In the genomic region with DNA sequence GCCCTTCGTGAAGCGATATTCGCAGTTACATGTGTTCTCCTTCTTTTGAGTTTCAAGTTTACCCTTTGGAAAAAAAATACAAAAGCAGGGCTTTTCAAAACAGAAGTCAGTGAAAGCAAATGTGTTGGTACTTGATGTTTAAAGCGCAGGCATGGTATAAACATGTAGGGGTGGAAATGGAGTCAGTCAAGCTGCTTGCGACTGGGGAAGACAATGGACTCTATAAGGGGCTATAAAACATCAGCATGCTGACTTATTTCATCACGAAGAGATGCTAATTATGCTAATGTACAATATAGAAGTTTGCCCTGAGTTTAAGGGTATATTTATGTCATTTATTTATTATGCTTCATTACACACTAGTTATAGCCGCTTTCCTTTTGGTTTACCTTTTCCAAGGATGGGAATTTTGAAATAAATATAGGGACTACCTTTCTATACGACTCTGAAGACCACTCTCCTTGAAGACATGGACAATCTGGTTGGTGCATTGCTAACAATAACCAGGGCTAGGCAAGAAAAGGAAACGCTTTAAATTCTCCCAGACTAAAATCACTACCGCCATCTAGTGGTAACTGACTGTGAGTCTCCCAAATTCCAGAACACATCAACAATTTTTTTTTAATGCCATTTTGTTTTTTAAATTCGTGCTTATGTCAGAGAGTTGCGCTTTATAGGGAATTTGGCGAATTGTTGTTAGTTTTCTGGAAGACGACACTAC, we compare ENCODE assay signal across 7 mouse cellular contexts.
DNase-seq lines count a peak whose midpoint lies in the region; TF ChIP-seq lines count a peak whose summit lies in the region.

No protein-coding gene starts in this region.

- no peak overlapping the region for H3K9ac ChIP-seq in MEL (ENCODE audit: control insufficient read depth, low read depth, low read length, poor library complexity, severe bottlenecking)

- intact Hi-C loops in gastrocnemius, postnatal 36 days (cut with DNase I), result loop anchor here (10.0 kb wide), 1 partner anchor 321 kb away; no protein-coding TSS in a partner anchor

- no peaks in the 10 kb centered on the region for H3K79me2 ChIP-seq in MEL (ENCODE audit: control insufficient read depth, insufficient read depth, low read length, poor library complexity)

- H3K27me3 ChIP-seq in MEL (ENCODE audit: control insufficient read depth in 1 of 2, insufficient read depth in 2 of 2, low read length in 2 of 2), result no peaks in the 10 kb centered on the region

- peak; percentile 38 for DNase-seq in layer of hippocampus, adult 11-12 months (ENCODE audit: low spot score)
- no peak for DNase-seq in layer of hippocampus, postnatal 10 days (ENCODE audit: low spot score in 2 of 2)
- peak; percentile 57 for DNase-seq in MEL (ENCODE audit: low read depth, low spot score)
- DNase-seq in brain, embryonic 18.5 days (ENCODE audit: low read depth, low spot score), result peak; percentile 64
- peak; percentile 1 for DNase-seq in large intestine, adult 2 months (ENCODE audit: low read depth, low spot score)
- no peak for DNase-seq in gastrocnemius, postnatal 36 days
- no peak for DNase-seq in urinary bladder, postnatal 4 days (ENCODE audit: low spot score in 2 of 2)

- TF ChIP-seq EP300 in MEL (IDR thresholded peaks at IDR 0.05; ENCODE audit: low read depth in 1 of 2, low read length in 2 of 2), result no peak

- TF ChIP-seq POLR2A in MEL (IDR thresholded peaks at IDR 0.05; ENCODE audit: control insufficient read depth in 1 of 2, insufficient read depth in 1 of 2, low read depth in 1 of 2, low read length in 2 of 2, poor library complexity in 1 of 2), result no peak

- no peak overlapping the region for H3K4me3 ChIP-seq in MEL (ENCODE audit: control insufficient read depth in 1 of 2, insufficient read depth in 1 of 2, low read depth in 2 of 2, low read length in 2 of 2)

- H3K9me3 ChIP-seq in MEL (replicated peaks; ENCODE audit: insufficient read depth, low read length), result no peaks in the 10 kb centered on the region

- H3K27ac ChIP-seq in MEL (ENCODE audit: control insufficient read depth, low read depth, low read length), result no peak overlapping the region

- no peaks in the 10 kb centered on the region; a peak in 1 of 4 replicates for H3K4me1 ChIP-seq in MEL (ENCODE audit: control insufficient read depth in 1 of 2, insufficient read depth in 2 of 2, low read length in 2 of 2)

- 50% methylated on average over 14 of the region's 14 CpGs for WGBS in large intestine, adult 2 months

- TF ChIP-seq RAD21 in MEL (IDR thresholded peaks at IDR 0.05; ENCODE audit: low read depth, low read length), result peak; percentile 66

- TF ChIP-seq CTCF in MEL (IDR thresholded peaks at IDR 0.05 in 2 of 3, conservative IDR thresholded peaks at IDR 0.05 in 1 of 3; ENCODE audit: control insufficient read depth in 1 of 3, insufficient read depth in 1 of 3, low read depth in 2 of 3, low read length in 3 of 3, poor library complexity in 1 of 3, severe bottlenecking in 1 of 3), result peak; percentile 8 to 70 (median 65); a peak in 4 of 6 replicates

- H3K36me3 ChIP-seq in MEL (ENCODE audit: control insufficient read depth in 1 of 2, insufficient read depth in 2 of 2, low read length in 2 of 2), result no peaks in the 10 kb centered on the region

TF ChIP-seq in MEL, 35 proteins besides CTCF, POLR2A, EP300 and RAD21:
- TF ChIP-seq SMC3 (IDR thresholded peaks at IDR 0.05; ENCODE audit: low read depth, low read length) (peak; percentile 53), ZMIZ1 (IDR thresholded peaks at IDR 0.05; ENCODE audit: low read depth, low read length) (no peak), ZNF384 (IDR thresholded peaks at IDR 0.05; ENCODE audit: low read depth, low read length) (peak; percentile 69)

Comparison
In these comparisons a context has a peak if more than half of its experiments do, and no peak if none do; other contexts are left out.
1. DNase-seq: peak in layer of hippocampus, adult 11-12 months (single experiment), MEL (single experiment), brain, embryonic 18.5 days (single experiment) and large intestine, adult 2 months (single experiment); none in layer of hippocampus, postnatal 10 days (0 of 2), gastrocnemius, postnatal 36 days (0 of 2) and urinary bladder, postnatal 4 days (0 of 2).